Mouse (Mus musculus) MEL (cell line): Measurements from ENCODE around the gene Asb17. TPM values are rescaled to one million over a fixed set of nuclear protein-coding genes. Genes with fewer than 3 reads are reported as not detected.
"Not testable (repeated sequence)": the region's sequence is repeated elsewhere in the genome, so short reads cannot be mapped to it uniquely, and the experiment has no call there.

ENCODE experiments used
- DNase-seq: peaks from one replicate; pipeline ENCODE4 v3.0.0; 2011; ENCODE audit warnings: low read depth, low spot score
- H3K27ac ChIP-seq: 2 replicates; pipeline ENCODE4 v1.5.1; 2012; ENCODE audit warnings: low read depth, mild to moderate bottlenecking, control low read depth, low read length, moderate library complexity; ENCODE audit not compliant: control insufficient read depth
- H3K27me3 ChIP-seq, 2 experiments: fragments of 150-350 bp in 1 of 2; sonication (generic) in 1 of 2; 2 replicates each; pipeline ENCODE4 v1.6.1; 2012; ENCODE audit warnings: low read length in 2 of 2, mild to moderate bottlenecking in 2 of 2, improper control_type of control experiment in 1 of 2, moderate library complexity in 1 of 2; ENCODE audit not compliant: insufficient read depth in 2 of 2, control insufficient read depth in 1 of 2
- H3K36me3 ChIP-seq, 2 experiments: 2 replicates each; pipeline ENCODE4 v1.6.1; 2012 to 2014; ENCODE audit warnings: low read length in 2 of 2, improper control_type of control experiment in 1 of 2, inconsistent platforms in 1 of 2, mild to moderate bottlenecking in 1 of 2; ENCODE audit not compliant: insufficient read depth in 2 of 2, control insufficient read depth in 1 of 2
- H3K4me1 ChIP-seq, 2 experiments: fragments of 150-350 bp in 1 of 2; sonication (generic) in 1 of 2; 2 replicates each; pipeline ENCODE4 v1.6.1; 2012; ENCODE audit warnings: low read length in 2 of 2, improper control_type of control experiment in 1 of 2, mild to moderate bottlenecking in 1 of 2; ENCODE audit not compliant: insufficient read depth in 2 of 2, control insufficient read depth in 1 of 2
- H3K4me3 ChIP-seq, 2 experiments: fragments of 150-350 bp in 1 of 2; sonication (generic) in 1 of 2; 2 replicates each; pipeline ENCODE4 v1.5.1; 2012; ENCODE audit warnings: low read depth in 2 of 2, low read length in 2 of 2, mild to moderate bottlenecking in 2 of 2, moderate library complexity in 2 of 2, control low read depth in 1 of 2, improper control_type of control experiment in 1 of 2; ENCODE audit not compliant: control insufficient read depth in 1 of 2, insufficient read depth in 1 of 2
- H3K79me2 ChIP-seq: 2 replicates; pipeline ENCODE4 v1.6.1; 2012; ENCODE audit warnings: mild to moderate bottlenecking, low read length, moderate library complexity; ENCODE audit not compliant: control insufficient read depth, poor library complexity, insufficient read depth
- H3K9ac ChIP-seq: 2 replicates; pipeline ENCODE4 v1.6.1; 2012; ENCODE audit warnings: low read depth, mild to moderate bottlenecking, control low read depth, low read length, moderate library complexity; ENCODE audit not compliant: control insufficient read depth, poor library complexity, severe bottlenecking
- H3K9me3 ChIP-seq: fragments of 150-350 bp; sonication (generic); replicated peaks from 2 replicates; pipeline ENCODE4 v1.6.1; 2012; ENCODE audit warnings: mild to moderate bottlenecking, low read length, improper control_type of control experiment, moderate library complexity; ENCODE audit not compliant: insufficient read depth
- E2F4 ChIP-seq: IDR thresholded peaks from 2 replicates; pipeline ENCODE4 v1.6.1; 2011; ENCODE audit warnings: low read depth, low read length, improper control_type of control experiment, borderline replicate concordance
- GABPA ChIP-seq: IDR thresholded peaks from 2 replicates; pipeline ENCODE4 v1.6.1; 2012; ENCODE audit warnings: low read depth, mild to moderate bottlenecking, inconsistent platforms, low read length, improper control_type of control experiment, moderate library complexity
- GATA1 ChIP-seq: IDR thresholded peaks from 2 replicates; pipeline ENCODE4 v1.6.1; 2011; ENCODE audit warnings: low read depth, low read length, improper control_type of control experiment
- MXI1 ChIP-seq: IDR thresholded peaks from 2 replicates; pipeline ENCODE4 v1.6.1; 2011; ENCODE audit warnings: mild to moderate bottlenecking, low read depth, low read length, improper control_type of control experiment
- MYC ChIP-seq: IDR thresholded peaks from 2 replicates; pipeline ENCODE4 v1.6.1; 2011; ENCODE audit warnings: low read depth, mild to moderate bottlenecking, low read length, improper control_type of control experiment, moderate library complexity
- NELFE ChIP-seq: IDR thresholded peaks from 2 replicates; pipeline ENCODE4 v1.6.1; 2011; ENCODE audit warnings: low read depth, low read length, improper control_type of control experiment
- NRF1 ChIP-seq: IDR thresholded peaks from 2 replicates; pipeline ENCODE4 v1.6.1; 2014; ENCODE audit warnings: low read depth, mild to moderate bottlenecking, inconsistent platforms, low read length, improper control_type of control experiment, moderate library complexity; ENCODE audit not compliant: poor library complexity, insufficient read depth, severe bottlenecking
- POLR2AphosphoS5 ChIP-seq: IDR thresholded peaks from 2 replicates; pipeline ENCODE4 v1.6.1; 2012; ENCODE audit warnings: low read depth, borderline replicate concordance, mild to moderate bottlenecking, inconsistent platforms, low read length, moderate library complexity, mixed read lengths
- RAD21 ChIP-seq: IDR thresholded peaks from 2 replicates; pipeline ENCODE4 v1.6.1; 2011; ENCODE audit warnings: mild to moderate bottlenecking, low read depth, low read length, improper control_type of control experiment
- RCOR1 ChIP-seq: IDR thresholded peaks from 2 replicates; pipeline ENCODE4 v1.6.1; 2012; ENCODE audit warnings: low read depth, mild to moderate bottlenecking, inconsistent platforms, low read length, improper control_type of control experiment
- TCF12 ChIP-seq: IDR thresholded peaks from 2 replicates; pipeline ENCODE4 v1.6.1; 2014; ENCODE audit warnings: low read depth, mild to moderate bottlenecking, inconsistent platforms, low read length, improper control_type of control experiment, moderate library complexity
- USF1 ChIP-seq: IDR thresholded peaks from 2 replicates; pipeline ENCODE4 v1.6.1; 2014; ENCODE audit warnings: low read depth, mild to moderate bottlenecking, inconsistent platforms, low read length, improper control_type of control experiment, moderate library complexity
- ZKSCAN1 ChIP-seq: IDR thresholded peaks from 2 replicates; pipeline ENCODE4 v1.6.1; 2012; ENCODE audit warnings: low read depth, mild to moderate bottlenecking, inconsistent platforms, low read length, improper control_type of control experiment, moderate library complexity
- ZNF384 ChIP-seq: IDR thresholded peaks from 2 replicates; pipeline ENCODE4 v1.6.1; 2012; ENCODE audit warnings: low read depth, mild to moderate bottlenecking, inconsistent platforms, low read length, improper control_type of control experiment
- polyA plus RNA-seq, 2 experiments: library from polyadenylated mRNA; stranded (reverse) in 1 of 2; unstranded in 1 of 2; fragments of >175 nt in 1 of 2; fragments of >200 nt in 1 of 2; gene quantifications; 2 replicates each; pipeline versions ENCODE4 v1.2.1 to v1.2.4; 2012; ENCODE audit warnings: low replicate concordance in 2 of 2, low read depth in 1 of 2; ENCODE audit not compliant: insufficient read length in 2 of 2, insufficient read depth in 1 of 2, missing spikeins in 1 of 2
- total RNA-seq: library from RNA; depleted of rRNA; stranded (reverse); fragments of 300-350 nt; gene quantifications from 2 replicates; pipeline ENCODE4 v1.2.3, GENCODE M21; 2012

The Asb17 gene
- total and polyA plus RNA-seq, 3 experiments, result 5.7 to 9.7 TPM; not detected in 1

DNA sequence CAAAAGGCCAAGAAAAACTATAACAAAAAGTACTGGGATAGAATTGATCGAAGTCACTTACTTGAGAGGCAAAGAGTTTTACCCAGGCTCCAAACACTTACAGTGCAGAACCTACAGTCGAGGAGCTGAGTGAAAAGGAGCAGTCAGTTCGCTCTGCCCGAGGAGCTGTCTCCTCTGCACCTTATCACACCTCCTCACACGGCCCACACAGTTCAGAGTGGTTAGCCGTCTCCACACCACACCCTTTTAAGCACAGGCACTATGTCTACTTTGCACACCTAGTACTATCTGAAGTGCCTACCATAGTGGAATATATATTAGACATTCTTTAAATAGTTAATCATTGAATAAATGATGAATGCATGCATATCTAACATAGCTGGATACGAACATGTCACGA lies 8.3 kb downstream of the Asb17 start (continued):
- TF ChIP-seq ZNF384, result no peak
- no peak for TF ChIP-seq RAD21
- no peak for TF ChIP-seq ZKSCAN1
- peak; percentile 65; the same call in 1 of the 2 replicates for TF ChIP-seq MYC
- TF ChIP-seq POLR2AphosphoS5, result no peak
- TF ChIP-seq NELFE, result peak; percentile 76
- no peak for TF ChIP-seq E2F4
- peak; percentile 80 for TF ChIP-seq MXI1
- TF ChIP-seq TCF12, result peak; percentile 82
- TF ChIP-seq USF1, result no peak

GRCm38 (mm10) chr3:153858350-153859001 lies 14.5 kb downstream of the Asb17 start:
- Histone ChIP-seq H3K36me3 (no peaks in the 10 kb centered on the region; a peak in 1 of 4 replicates), H3K79me2 (no peaks in the 10 kb centered on the region), H3K4me1 (no peaks in the 10 kb centered on the region; a peak in 1 of 4 replicates), H3K9ac (no peak overlapping the region), H3K27ac (no peak overlapping the region), H3K4me3 (no peak overlapping the region), H3K27me3 (no peaks in the 10 kb centered on the region), H3K9me3 (no peaks in the 10 kb centered on the region)
- TF ChIP-seq TCF12, result no peak
- TF ChIP-seq GABPA, result no peak
- TF ChIP-seq NELFE, result no peak
- no peak for TF ChIP-seq RCOR1
- TF ChIP-seq NRF1, result no peak
- TF ChIP-seq GATA1, result no peak
- no peak for DNase-seq

GRCm38 (mm10) chr3:153860392-153860791 lies 16.4 kb downstream of the Asb17 start:
- DNase-seq, H3K9me3 ChIP-seq, H3K79me2 ChIP-seq, H3K9ac ChIP-seq, H3K4me3 ChIP-seq, H3K36me3 ChIP-seq, H3K27ac ChIP-seq, H3K27me3 ChIP-seq, H3K4me1 ChIP-seq: not testable (repeated sequence)
